Mouse (Mus musculus) frontal cortex, postnatal 10 days (tissue): Measurements from ENCODE around the gene Krt2.

ENCODE experiments used
- DNase-seq, 2 experiments: peaks; one replicate each; pipeline ENCODE4 v3.0.0; 2022; ENCODE audit warnings: low spot score in 2 of 2, mixed read lengths in 1 of 2

The Krt2 gene

DNA sequence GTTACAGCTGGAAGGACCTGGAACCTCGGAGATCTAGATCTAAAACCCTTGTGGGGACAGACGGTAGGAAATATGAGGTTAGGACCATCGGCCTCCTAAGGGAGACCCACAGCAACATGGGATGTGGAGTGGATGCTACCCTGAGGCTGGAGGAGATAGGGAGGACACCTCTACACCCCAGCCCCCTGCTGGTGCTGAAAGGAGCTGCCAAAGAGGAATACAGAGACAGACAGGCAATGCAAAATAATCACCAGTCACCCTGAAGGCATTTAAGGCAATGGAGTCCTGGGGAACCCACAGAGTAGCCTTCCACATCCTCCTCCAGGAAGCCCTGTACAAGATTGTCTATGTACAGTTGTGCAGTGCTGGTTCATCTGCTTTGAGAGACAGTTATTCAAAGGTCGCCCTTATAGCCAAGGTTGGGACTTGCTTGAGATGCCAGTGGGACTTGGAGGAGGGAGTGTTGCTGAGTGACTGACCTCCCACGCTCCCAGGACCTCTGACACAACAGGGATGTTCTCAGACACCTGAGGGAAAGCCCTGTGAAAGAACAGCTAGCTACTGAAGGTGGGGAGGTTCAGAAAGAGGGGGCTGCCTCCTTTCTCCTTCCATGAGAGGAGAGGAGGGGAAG, 45.8 kb downstream of the Krt2 start:
- peak; percentile 17 to 28 for DNase-seq

- no peak for DNase-seq
These were observed 47.7 kb downstream of the Krt2 start for GRCm38 (mm10) chr15:101770226-101770625.
